Mouse (Mus musculus): ENCODE data around the gene Soat2. TPM values are rescaled to one million over a fixed set of nuclear protein-coding genes. Genes with fewer than 3 reads are reported as not detected.

Soat2 gene
- polyA plus RNA-seq, 1 experiment from 2014 or later = 13.6 TPM

GRCm38 (mm10) chr15:102103947-102104555 is 46.3 kb upstream of the Soat2 start:
- H3K27me3 ChIP-seq (ENCODE audit: insufficient read depth, low read length) = 0 out of 2 replicates have a peak, but pooled peaks cover 8% of the 10 kb centered on the region
- peak; percentile 62 for ATAC-seq
- DNase-seq = peak; percentile 82
- peak overlapping the region; percentile 77 for H3K27ac ChIP-seq (ENCODE audit: low read depth)
- no peak for TF ChIP-seq CTCF (IDR thresholded peaks at IDR 0.05; ENCODE audit: low read depth)
- peak; percentile 71; the same call in 1 of the 2 replicates for TF ChIP-seq EP300 (IDR thresholded peaks at IDR 0.05; ENCODE audit: low read depth)
- H3K4me2 ChIP-seq (ENCODE audit: low read depth, low read length) = peak overlapping the region; percentile 85
- WGBS (ENCODE audit: insufficient replicate concordance) = 36% methylated on average over 12 of the region's 12 CpGs
- peak overlapping the region; percentile 41 for H3K4me3 ChIP-seq (ENCODE audit: low read depth, low read length)
- H3K36me3 ChIP-seq (replicated peaks; ENCODE audit: insufficient read depth, low read length) = peaks cover 4% of the 10 kb centered on the region; the same call in 1 of the 2 replicates
- peaks cover 61% of the 10 kb centered on the region for H3K4me1 ChIP-seq (ENCODE audit: insufficient read depth)
- peak overlapping the region; percentile 74 for H3K9ac ChIP-seq (replicated peaks)
- H3K9me3 ChIP-seq (ENCODE audit: low read length) = no peaks in the 10 kb centered on the region

GRCm38 (mm10) chr15:102105360-102105759 is 45.0 kb upstream of the Soat2 start:
- Histone ChIP-seq H3K4me2 (ENCODE audit: low read depth, low read length) (peak overlapping the region; percentile 85), H3K9me3 (ENCODE audit: low read length) (no peaks in the 10 kb centered on the region), H3K36me3 (replicated peaks; ENCODE audit: insufficient read depth, low read length) (peaks cover 10% of the 10 kb centered on the region), H3K9ac (replicated peaks) (no peak overlapping the region), H3K4me1 (ENCODE audit: insufficient read depth) (peaks cover 61% of the 10 kb centered on the region), H3K4me3 (ENCODE audit: low read depth, low read length) (0 out of 2 replicates have a peak overlapping the region, but pooled peaks have one; percentile 4), H3K27me3 (ENCODE audit: insufficient read depth, low read length) (0 out of 2 replicates have a peak, but pooled peaks cover 8% of the 10 kb centered on the region), H3K27ac (ENCODE audit: low read depth) (peak overlapping the region; percentile 71)
- DNase-seq = peak; percentile 72
- 34% methylated on average over 5 of the region's 5 CpGs for WGBS (ENCODE audit: insufficient replicate concordance)
- no peak for TF ChIP-seq EP300 (IDR thresholded peaks at IDR 0.05; ENCODE audit: low read depth)
- TF ChIP-seq CTCF (IDR thresholded peaks at IDR 0.05; ENCODE audit: low read depth) = no peak
- peak; percentile 38 for ATAC-seq

- TF ChIP-seq CTCF (IDR thresholded peaks at IDR 0.05; ENCODE audit: low read depth) (peak; percentile 45), EP300 (IDR thresholded peaks at IDR 0.05; ENCODE audit: low read depth) (no peak)
- WGBS (ENCODE audit: insufficient replicate concordance) = 25% methylated on average over 17 of the region's 18 CpGs
- no peak overlapping the region for H3K27ac ChIP-seq (ENCODE audit: low read depth)
- peaks cover 55% of the 10 kb centered on the region for H3K4me1 ChIP-seq (ENCODE audit: insufficient read depth)
- no peak overlapping the region for H3K9ac ChIP-seq (replicated peaks)
- ATAC-seq (no peak), DNase-seq (peak; percentile 56)
- peak overlapping the region; percentile 64 for H3K4me2 ChIP-seq (ENCODE audit: low read depth, low read length)
- 0 out of 2 replicates have a peak, but pooled peaks cover 8% of the 10 kb centered on the region for H3K27me3 ChIP-seq (ENCODE audit: insufficient read depth, low read length)
- H3K4me3 ChIP-seq (ENCODE audit: low read depth, low read length) = peak overlapping the region; percentile 4; the same call in 1 of the 2 replicates
- no peaks in the 10 kb centered on the region for H3K9me3 ChIP-seq (ENCODE audit: low read length)
- H3K36me3 ChIP-seq (replicated peaks; ENCODE audit: insufficient read depth, low read length) = peaks cover 17% of the 10 kb centered on the region
These were observed 44.3 kb upstream of the Soat2 start for GRCm38 (mm10) chr15:102105764-102106730.

GRCm38 (mm10) chr15:102106754-102107456 is 43.4 kb upstream of the Soat2 start:
- H3K4me1 ChIP-seq (ENCODE audit: insufficient read depth) = peaks cover 49% of the 10 kb centered on the region
- DNase-seq (peak; percentile 81), ATAC-seq (peak; percentile 35)
- TF ChIP-seq EP300 (IDR thresholded peaks at IDR 0.05; ENCODE audit: low read depth) = no peak
- no peak for TF ChIP-seq CTCF (IDR thresholded peaks at IDR 0.05; ENCODE audit: low read depth)
- H3K36me3 ChIP-seq (replicated peaks; ENCODE audit: insufficient read depth, low read length) = peaks cover 22% of the 10 kb centered on the region
- H3K9ac ChIP-seq (replicated peaks) = no peak overlapping the region; the same call in 1 of the 2 replicates
- peak overlapping the region; percentile 4; the same call in 1 of the 2 replicates for H3K4me3 ChIP-seq (ENCODE audit: low read depth, low read length)
- 29% methylated on average over 38 of the region's 38 CpGs for WGBS (ENCODE audit: insufficient replicate concordance)
- H3K4me2 ChIP-seq (ENCODE audit: low read depth, low read length) = peak overlapping the region; percentile 64
- H3K9me3 ChIP-seq (ENCODE audit: low read length) = no peaks in the 10 kb centered on the region
- H3K27me3 ChIP-seq (ENCODE audit: insufficient read depth, low read length) = 0 out of 2 replicates have a peak, but pooled peaks cover 8% of the 10 kb centered on the region
- peak overlapping the region; percentile 39; the same call in 1 of the 2 replicates for H3K27ac ChIP-seq (ENCODE audit: low read depth)

- 0 out of 2 replicates have a peak overlapping the region, but pooled peaks have one; percentile 64 for H3K4me2 ChIP-seq (ENCODE audit: low read depth, low read length)
- H3K27ac ChIP-seq (ENCODE audit: low read depth) = no peak overlapping the region; the same call in 1 of the 2 replicates
- no peak overlapping the region for H3K4me3 ChIP-seq (ENCODE audit: low read depth, low read length)
- H3K4me1 ChIP-seq (ENCODE audit: insufficient read depth) = peaks cover 40% of the 10 kb centered on the region
- H3K36me3 ChIP-seq (replicated peaks; ENCODE audit: insufficient read depth, low read length) = peaks cover 24% of the 10 kb centered on the region
- 0 out of 2 replicates have a peak, but pooled peaks cover 8% of the 10 kb centered on the region for H3K27me3 ChIP-seq (ENCODE audit: insufficient read depth, low read length)
- ATAC-seq (no peak), DNase-seq (peak; percentile 78)
- 43% methylated on average over 13 of the region's 13 CpGs for WGBS (ENCODE audit: insufficient replicate concordance)
- TF ChIP-seq EP300 (IDR thresholded peaks at IDR 0.05; ENCODE audit: low read depth) = no peak
- TF ChIP-seq CTCF (IDR thresholded peaks at IDR 0.05; ENCODE audit: low read depth) = peak; percentile 84
- no peak overlapping the region for H3K9ac ChIP-seq (replicated peaks)
- no peaks in the 10 kb centered on the region for H3K9me3 ChIP-seq (ENCODE audit: low read length)
These were observed 42.4 kb upstream of the Soat2 start for GRCm38 (mm10) chr15:102107689-102108573.

Data from liver, postnatal 0 days (tissue).